Mouse (Mus musculus) heart, postnatal 4 days (tissue): ENCODE measurements at regions not wholly inside any gene's neighbourhood (a gene's known extent, or its start where the extent isn't known, plus 50 kb on each side); places are given as distances from the start of the nearest gene placed in this dataset.
A peak's percentile ranks its signal among the peaks of the same experiment; 100 is the strongest.

Source experiments
- DNase-seq: peaks from one replicate; pipeline ENCODE4 v3.0.0; 2021

GRCm38 (mm10) chr13:84646899-84647298, 424.8 kb downstream of the Tmem161b start:
- no peak for DNase-seq

GRCm38 (mm10) chr13:84648056-84648455, 426.0 kb downstream of the Tmem161b start:
- no peak for DNase-seq

GRCm38 (mm10) chr13:84663967-84664366, 441.9 kb downstream of the Tmem161b start:
- no peak for DNase-seq

- no peak for DNase-seq
These were observed 458.9 kb downstream of the Tmem161b start for GRCm38 (mm10) chr13:84680971-84681370.

GRCm38 (mm10) chr13:84685930-84686329, 463.8 kb downstream of the Tmem161b start:
- DNase-seq, result peak; percentile 13

- DNase-seq, result no peak
These were observed 471.4 kb downstream of the Tmem161b start for GRCm38 (mm10) chr13:84693462-84693861.

- DNase-seq, result no peak
These were observed 476.5 kb downstream of the Tmem161b start for GRCm38 (mm10) chr13:84698472-84699080.

- no peak for DNase-seq
These were observed 448.0 kb upstream of the Ccnh start for GRCm38 (mm10) chr13:84741231-84741630.

GRCm38 (mm10) chr13:84748331-84748730, 440.9 kb upstream of the Ccnh start:
- DNase-seq, result no peak

- no peak for DNase-seq
These were observed 440.0 kb upstream of the Ccnh start for GRCm38 (mm10) chr13:84749214-84749613.

GRCm38 (mm10) chr13:84750136-84750535, 439.1 kb upstream of the Ccnh start:
- DNase-seq, result no peak

GRCm38 (mm10) chr13:84751576-84752490, 437.4 kb upstream of the Ccnh start:
- DNase-seq, result no peak

GRCm38 (mm10) chr13:84752491-84752820, 436.8 kb upstream of the Ccnh start:
- no peak for DNase-seq

- no peak for DNase-seq
These were observed 435.3 kb upstream of the Ccnh start for GRCm38 (mm10) chr13:84753751-84754500.

- DNase-seq, result no peak
These were observed 434.1 kb upstream of the Ccnh start for GRCm38 (mm10) chr13:84754821-84755725.

- DNase-seq, result no peak
These were observed 432.3 kb upstream of the Ccnh start for GRCm38 (mm10) chr13:84756796-84757335.

GRCm38 (mm10) chr13:84757896-84758567, 431.2 kb upstream of the Ccnh start:
- DNase-seq, result no peak

- DNase-seq, result peak; percentile 71
These were observed 430.7 kb upstream of the Ccnh start for GRCm38 (mm10) chr13:84758568-84758900.

GRCm38 (mm10) chr13:84759061-84759460, 430.1 kb upstream of the Ccnh start:
- no peak for DNase-seq

GRCm38 (mm10) chr13:84760471-84760870, 428.7 kb upstream of the Ccnh start:
- DNase-seq, result no peak

- no peak for DNase-seq
These were observed 428.2 kb upstream of the Ccnh start for GRCm38 (mm10) chr13:84760978-84761377.
